Mouse (Mus musculus) liver, embryonic 14.5 days (tissue): ENCODE measurements around the gene Zbtb3.

Source experiments
- CTCF ChIP-seq: IDR thresholded peaks from 2 replicates; pipeline ENCODE4 v1.5.1; 2016; ENCODE audit warnings: antibody characterized with exemption, low read depth, control low read depth
- EP300 ChIP-seq: IDR thresholded peaks from 2 replicates; pipeline ENCODE4 v1.6.1; 2016; ENCODE audit warnings: antibody characterized with exemption, low read depth

- TF ChIP-seq CTCF (no peak), EP300 (no peak)
These were observed 44.8 kb upstream of the Zbtb3 start for GRCm38 (mm10) chr19:8757471-8757998.
